Mouse (Mus musculus) embryo, embryonic 11 days (tissue): ENCODE results near the gene Itfg2.
A peak's percentile ranks its signal among the peaks of the same experiment; 100 is the strongest.
"Not testable (repeated sequence)": the region's sequence is repeated elsewhere in the genome, so short reads cannot be mapped to it uniquely, and the experiment has no call there.

Source experiments
- DNase-seq: peaks from one replicate; pipeline ENCODE4 v3.0.0-alpha.2; 2015

Gene Itfg2

DNA sequence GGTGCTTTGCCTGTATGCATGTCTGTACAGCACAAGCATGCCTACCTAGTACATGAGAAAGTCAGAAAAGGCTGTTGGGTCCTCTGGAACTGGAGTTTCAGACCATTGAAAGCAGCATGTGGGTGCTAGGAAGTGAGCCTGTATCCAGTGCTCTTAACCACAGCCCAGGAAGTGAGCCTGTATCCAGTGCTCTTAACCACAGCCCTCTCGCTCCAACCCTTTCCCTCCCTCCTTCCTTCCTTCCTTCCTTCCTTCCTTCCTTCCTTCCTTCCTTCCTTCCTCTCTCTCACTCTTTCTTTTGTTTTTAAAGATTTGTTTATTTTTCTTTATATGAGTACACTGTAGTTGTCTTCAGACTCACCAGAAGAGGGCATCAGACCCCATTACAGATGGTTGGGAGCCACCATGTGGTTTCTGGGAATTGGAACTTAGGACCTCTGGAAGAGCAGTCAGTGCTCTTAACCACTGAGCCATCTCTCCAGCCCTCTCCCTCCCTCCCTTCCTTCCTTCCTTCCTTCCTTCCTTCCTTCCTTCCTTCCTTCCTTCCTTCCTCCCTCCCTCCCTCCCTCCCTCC lies 44.0 kb downstream of the Itfg2 start:
- DNase-seq, result not testable (repeated sequence)

DNA sequence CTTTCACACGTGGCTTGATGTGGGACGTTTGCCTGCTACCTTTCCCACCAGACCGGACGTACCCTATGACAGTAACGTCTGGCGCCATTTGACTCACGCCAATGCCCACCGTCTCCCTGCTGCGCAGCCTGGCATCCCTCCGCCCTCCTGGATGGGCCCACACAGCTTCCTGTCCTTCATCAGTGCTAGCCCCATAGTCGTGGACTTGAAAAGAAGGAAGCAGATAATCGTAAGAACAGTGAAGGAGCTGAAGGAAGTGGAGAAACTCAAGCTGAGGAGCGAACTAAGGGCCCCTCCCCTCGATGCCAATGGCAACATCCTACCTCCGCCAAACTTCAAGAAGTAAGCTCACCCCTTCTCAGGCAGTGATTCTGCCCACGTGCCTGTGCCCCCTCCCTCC lies 45.1 kb downstream of the Itfg2 start:
- DNase-seq, result no peak

DNA sequence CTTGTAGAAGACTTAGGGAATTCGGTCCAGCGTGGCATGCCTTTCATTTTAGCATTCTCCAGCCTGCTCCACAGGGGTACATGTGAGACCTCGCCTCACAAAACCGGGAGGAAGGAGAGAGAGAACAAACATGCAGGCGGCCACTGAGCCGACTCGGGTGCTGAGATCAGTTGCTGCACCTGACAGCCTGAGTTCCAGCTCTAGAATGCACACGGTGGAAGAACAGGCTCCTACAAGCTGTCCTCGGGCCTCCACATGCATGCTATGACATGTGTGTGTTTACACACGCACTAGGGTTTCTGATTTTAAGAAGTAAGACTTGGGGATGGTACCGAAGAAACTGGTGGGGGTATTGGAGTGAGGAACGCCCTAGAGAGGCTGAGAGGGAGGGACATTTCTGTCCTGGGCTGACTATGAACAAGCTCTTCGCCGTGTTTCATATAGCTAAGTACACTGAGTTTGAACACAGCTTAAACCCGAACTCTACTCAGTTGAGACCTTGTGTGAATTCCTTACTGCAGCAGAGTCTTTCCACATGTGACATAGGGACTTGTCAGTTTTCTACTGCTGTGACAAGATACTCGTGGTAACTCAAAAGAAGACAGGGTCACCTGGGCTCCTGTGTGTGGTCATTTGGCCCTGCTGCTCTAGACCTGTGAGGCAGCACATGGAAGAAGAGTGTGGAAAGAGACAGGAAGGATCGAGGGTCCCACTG lies 48.2 kb downstream of the Itfg2 start:
- DNase-seq, result no peak

DNA sequence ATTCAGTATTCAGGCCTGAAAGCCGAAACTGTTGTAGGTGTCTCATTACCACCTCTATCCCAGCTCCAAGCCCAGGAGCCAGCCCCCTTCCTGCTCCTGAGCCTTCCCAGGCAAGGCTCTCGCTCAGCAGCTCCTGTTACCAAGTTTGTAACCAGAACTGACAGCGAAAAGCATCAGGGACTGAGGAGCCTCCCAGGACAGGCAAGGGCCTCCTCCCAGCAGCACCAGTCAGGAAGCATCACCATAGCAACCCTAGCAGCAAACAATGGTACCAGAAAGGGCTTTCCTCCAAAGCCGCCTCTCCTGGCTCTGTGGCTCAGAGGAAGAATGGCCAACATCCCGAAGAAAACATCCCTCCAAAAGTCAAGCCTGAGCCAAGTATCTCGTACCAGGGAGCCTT lies 49.5 kb downstream of the Itfg2 start, which contains the start of the genes Tex52 and Gm44596:
Gene Tex52 (plus strand): TSS at position 265 of the 400 bp plus-strand sequence.
Gene Gm44596 (plus strand): TSS at position 312 of the 400 bp plus-strand sequence.
- peak; percentile 64 for DNase-seq

DNA sequence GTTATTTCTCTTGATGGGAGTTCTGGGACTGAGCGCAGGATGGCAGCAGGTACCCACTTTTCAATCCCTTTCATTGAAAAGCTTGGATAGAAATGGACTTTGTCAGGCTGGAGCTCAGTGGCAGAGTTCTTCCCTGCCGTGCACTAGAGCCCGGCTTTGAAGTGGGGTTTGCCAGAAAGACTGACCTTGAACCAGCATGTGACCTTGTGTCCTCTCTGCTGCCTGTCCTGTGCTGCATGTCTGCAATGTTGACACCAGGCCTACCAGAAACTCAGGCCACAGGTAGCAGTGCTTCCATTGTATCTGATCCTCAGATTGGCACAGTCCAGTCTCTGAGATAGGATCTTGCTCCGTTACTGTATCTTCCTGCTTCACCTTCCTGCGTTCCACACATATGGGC lies 54.7 kb downstream of the Itfg2 start:
- DNase-seq, result no peak

DNA sequence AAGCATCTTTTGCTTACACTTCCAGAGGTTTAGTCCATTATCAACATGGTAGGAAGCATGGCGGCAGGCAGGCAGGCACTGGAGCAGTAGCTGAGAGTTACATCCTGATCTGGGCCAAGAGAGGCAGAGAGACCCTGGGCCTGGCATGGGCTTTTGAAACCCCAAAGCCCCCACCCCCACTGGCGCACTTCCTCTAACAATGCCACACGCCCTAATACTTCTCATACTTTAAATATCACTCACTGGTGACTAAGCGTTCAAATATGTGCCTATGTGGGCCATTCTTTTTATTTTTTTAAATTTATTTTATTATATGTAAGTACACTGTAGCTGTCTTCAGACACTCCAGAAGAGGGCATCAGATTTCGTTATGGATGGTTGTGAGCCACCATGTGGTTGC lies 58.3 kb downstream of the Itfg2 start:
- no peak for DNase-seq

DNA sequence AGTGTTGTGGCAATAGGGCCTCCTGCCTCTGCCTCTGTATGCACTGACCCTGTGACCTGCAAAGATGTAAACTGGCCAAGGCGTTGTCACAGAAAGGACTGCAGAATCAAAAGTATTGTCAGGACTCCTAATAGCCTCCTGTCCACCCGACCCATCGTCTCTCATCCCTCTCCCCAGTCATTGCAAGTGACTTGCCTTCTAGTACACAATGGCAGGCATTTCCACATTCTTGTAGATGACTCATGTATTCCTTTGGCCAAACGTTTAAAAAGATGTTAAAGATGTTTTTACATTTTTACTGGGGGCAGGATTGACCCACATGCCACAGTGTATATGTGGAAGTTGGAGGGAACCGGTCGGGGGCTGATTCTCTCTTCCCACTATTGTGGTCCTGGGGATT lies 60.0 kb downstream of the Itfg2 start:
- DNase-seq, result no peak

DNA sequence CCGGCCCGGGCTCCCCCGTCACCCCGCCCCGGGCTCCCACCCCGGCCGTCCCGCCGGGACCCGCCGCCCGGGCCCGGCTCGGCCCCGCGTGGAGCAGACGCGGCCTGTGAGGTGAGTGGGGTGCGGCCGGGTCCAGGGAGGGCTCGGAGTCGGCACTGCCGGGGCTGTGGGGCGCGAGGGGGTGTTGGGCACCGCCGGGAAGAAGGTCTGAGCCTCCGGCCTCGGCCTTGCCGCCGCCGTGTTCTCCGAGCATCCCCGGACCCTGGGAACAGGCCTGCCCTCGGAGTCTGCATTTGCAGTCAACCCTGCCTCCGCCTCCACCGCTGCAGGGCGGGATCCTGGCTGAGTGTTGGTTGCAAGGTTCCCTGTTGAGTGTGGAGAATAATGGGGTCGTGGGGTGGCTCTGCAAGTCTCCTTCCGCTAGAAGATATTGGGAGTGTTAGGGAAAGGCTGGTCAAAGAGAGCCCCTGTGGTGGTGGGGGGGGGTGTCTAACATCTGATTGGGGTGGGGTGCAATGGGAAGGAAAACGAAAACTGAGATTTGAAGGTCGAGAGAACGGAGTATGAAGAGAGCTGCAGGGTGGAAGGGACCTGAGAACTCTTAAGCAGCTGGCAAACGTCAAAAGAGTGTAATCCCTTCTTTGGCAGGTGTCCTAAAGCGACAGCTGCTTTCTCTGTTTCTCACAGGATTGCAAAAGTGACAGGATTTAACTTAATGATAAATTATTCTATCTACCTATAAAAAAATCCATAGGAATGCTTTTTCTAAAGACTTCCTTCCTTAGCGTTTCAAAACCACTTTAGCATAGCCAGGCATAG lies 61.5 kb downstream of the Itfg2 start:
- peak; percentile 64 for DNase-seq

DNA sequence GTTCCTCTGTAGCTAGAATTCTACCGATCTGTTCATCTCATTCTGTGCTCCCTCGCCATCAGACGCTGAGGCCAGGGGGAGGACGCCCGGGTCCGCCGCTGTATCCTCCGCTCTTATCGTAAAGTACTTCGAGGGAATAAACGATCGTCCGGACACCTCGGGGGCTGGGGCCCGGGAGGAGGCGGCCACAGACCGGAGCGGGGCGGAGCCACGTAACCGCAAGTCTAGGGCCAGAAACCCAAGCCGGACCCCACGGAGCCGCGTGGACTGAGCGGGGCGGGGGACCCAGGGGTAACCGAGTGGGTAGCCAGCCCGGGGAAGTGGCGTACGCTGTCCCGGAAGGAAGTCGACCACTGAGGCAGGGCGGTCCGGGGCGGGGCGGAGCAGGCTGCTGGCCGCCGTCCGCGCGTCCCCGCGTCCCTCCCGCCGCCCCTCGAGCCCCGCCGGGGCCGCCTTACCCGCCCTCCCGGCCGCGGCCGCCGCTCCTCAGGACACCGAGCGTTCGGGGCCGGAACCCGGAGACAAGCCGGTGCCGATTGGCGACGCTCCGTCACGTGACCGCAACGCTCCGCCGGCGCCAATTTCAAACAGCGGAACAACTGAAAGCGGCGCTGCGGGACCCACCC lies 62.2 kb downstream of the Itfg2 start, which contains the start of the genes Rhno1 and Foxm1:
Gene Rhno1 (minus strand): TSS at position 531 of the 626 bp plus-strand sequence.
Gene Foxm1 (plus strand): TSS at position 587 of the 626 bp plus-strand sequence.
- DNase-seq, result peak; percentile 94

DNA sequence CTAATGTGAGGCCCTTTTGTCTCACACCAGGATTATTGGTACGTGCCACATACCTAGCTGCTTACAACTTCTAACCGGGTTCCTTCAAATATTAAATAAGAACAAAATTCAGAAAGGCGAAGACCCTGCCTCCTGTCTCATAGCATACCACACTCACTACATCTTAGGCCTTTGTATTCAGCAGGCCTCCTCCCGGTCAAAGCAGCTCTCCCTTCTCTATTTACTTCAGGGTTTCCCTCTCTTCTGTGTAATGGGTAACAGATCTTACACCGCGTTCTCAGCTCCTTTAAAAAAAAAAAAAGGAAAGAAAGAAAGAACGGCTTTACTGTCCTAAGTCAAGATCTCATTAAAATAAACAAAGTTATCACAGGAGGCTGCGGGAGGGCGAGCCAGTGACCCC lies 62.8 kb downstream of the Itfg2 start:
- DNase-seq, result peak; percentile 18
